Mouse (Mus musculus): ENCODE measurements at regions not wholly inside any gene's neighbourhood (a gene's known extent, or its start where the extent isn't known, plus 50 kb on each side); places are given as distances from the start of the nearest gene placed in this dataset.

GRCm38 (mm10) chr5:39155763-39156162, 279.2 kb upstream of the Clnk start:
- no peak for DNase-seq

- DNase-seq = no peak
Observed at GRCm38 (mm10) chr5:39153291-39153794, 276.7 kb upstream of the Clnk start.

GRCm38 (mm10) chr5:39151917-39152316, 275.3 kb upstream of the Clnk start:
- no peak for DNase-seq

- no peak for DNase-seq
Observed at GRCm38 (mm10) chr5:39150891-39151290, 274.3 kb upstream of the Clnk start.

GRCm38 (mm10) chr5:39145658-39146057, 269.0 kb upstream of the Clnk start:
- DNase-seq = no peak

- DNase-seq = peak; percentile 12
Observed at GRCm38 (mm10) chr5:39144225-39144624, 267.6 kb upstream of the Clnk start.

GRCm38 (mm10) chr5:39143648-39144047, 267.0 kb upstream of the Clnk start:
- DNase-seq = no peak

GRCm38 (mm10) chr5:39138375-39138774, 261.8 kb upstream of the Clnk start:
- DNase-seq = no peak

GRCm38 (mm10) chr5:39128931-39129330, 252.3 kb upstream of the Clnk start:
- no peak for DNase-seq

- DNase-seq = no peak
Observed at GRCm38 (mm10) chr5:39126833-39127232, 250.2 kb upstream of the Clnk start.

- no peak for DNase-seq
Observed at GRCm38 (mm10) chr5:39126270-39126691, 249.7 kb upstream of the Clnk start.

- no peak for DNase-seq
Observed at GRCm38 (mm10) chr5:39110336-39110735, 233.7 kb upstream of the Clnk start.

- no peak for DNase-seq
Observed at GRCm38 (mm10) chr5:39109526-39109925, 232.9 kb upstream of the Clnk start.

- DNase-seq = peak; percentile 21
Observed at GRCm38 (mm10) chr5:39099113-39099512, 222.5 kb upstream of the Clnk start.

GRCm38 (mm10) chr5:39094875-39095274, 218.3 kb upstream of the Clnk start:
- DNase-seq = no peak

GRCm38 (mm10) chr5:39076555-39077178, 200.1 kb upstream of the Clnk start:
- peak; percentile 88 for DNase-seq

GRCm38 (mm10) chr5:39069683-39070082, 193.1 kb upstream of the Clnk start:
- peak; percentile 10 for DNase-seq

- DNase-seq = no peak
Observed at GRCm38 (mm10) chr5:39063061-39063460, 186.4 kb upstream of the Clnk start.

- no peak for DNase-seq
Observed at GRCm38 (mm10) chr5:39052490-39053250, 176.1 kb upstream of the Clnk start.

- DNase-seq = no peak
Observed at GRCm38 (mm10) chr5:39050512-39050911, 173.9 kb upstream of the Clnk start.

GRCm38 (mm10) chr5:39049141-39049540, 172.5 kb upstream of the Clnk start:
- no peak for DNase-seq

GRCm38 (mm10) chr5:39040467-39040866, 163.9 kb upstream of the Clnk start:
- DNase-seq = no peak

GRCm38 (mm10) chr5:39023241-39023640, 146.6 kb upstream of the Clnk start:
- DNase-seq = peak; percentile 63

- DNase-seq = no peak
Observed at GRCm38 (mm10) chr5:39000643-39001042, 124.0 kb upstream of the Clnk start.
